Mouse (Mus musculus) naive thymus-derived CD4-positive, alpha-beta T cell, adult 5 months (primary cell): ENCODE results near the gene Zswim2. TPM values are rescaled to one million over a fixed set of nuclear protein-coding genes. Genes with fewer than 3 reads are reported as not detected.

Experiments used
- polyA plus RNA-seq: library from polyadenylated mRNA; unstranded; fragments of 100-300 nt; shearing (Covaris generic); gene quantifications from one replicate; pipeline ENCODE4 v1.2.1, GENCODE M21; 2017

Zswim2 gene
- polyA plus RNA-seq: not detected

GRCm38 (mm10) chr2:83940931-83941361 lies at the start of gene Zswim2:
TSS of gene Zswim2 (minus strand) at chr2:83941228.

GRCm38 (mm10) chr2:83990253-83990652 lies 49.2 kb upstream of the Zswim2 start, which contains the start of gene Gm13691:
TSS of gene Gm13691 (plus strand) at chr2:83990553.

GRCm38 (mm10) chr2:83984443-83984842 lies 43.4 kb upstream of the Zswim2 start, which contains the start of gene Gm13697:
TSS of gene Gm13697 (plus strand) at chr2:83984743.

GRCm38 (mm10) chr2:83978633-83979032 lies 37.6 kb upstream of the Zswim2 start, which contains the start of gene Gm13694:
TSS of gene Gm13694 (plus strand) at chr2:83978933.

GRCm38 (mm10) chr2:83972823-83973222 lies 31.8 kb upstream of the Zswim2 start, which contains the start of gene Gm13696:
TSS of gene Gm13696 (plus strand) at chr2:83973123.

GRCm38 (mm10) chr2:83967013-83967412 lies 26.0 kb upstream of the Zswim2 start, which contains the start of gene Gm13695:
TSS of gene Gm13695 (plus strand) at chr2:83967313.

GRCm38 (mm10) chr2:83961203-83961602 lies 20.2 kb upstream of the Zswim2 start, which contains the start of gene Gm13693:
TSS of gene Gm13693 (plus strand) at chr2:83961503.

GRCm38 (mm10) chr2:83955393-83955792 lies 14.4 kb upstream of the Zswim2 start, which contains the start of gene Gm13698:
TSS of gene Gm13698 (plus strand) at chr2:83955693.

Other genes starting within 250 kb of the Zswim2 start
- 25.3 TPM for gene Itgav, start 216.8 kb downstream of the Zswim2 start, polyA plus RNA-seq
- 0.12 TPM for gene Fam171b, start 128.6 kb downstream of the Zswim2 start, polyA plus RNA-seq
- gene Gm13698, start 14.5 kb upstream of the Zswim2 start, polyA plus RNA-seq: not detected
- not detected for gene Gm13693, start 20.3 kb upstream of the Zswim2 start, polyA plus RNA-seq
- gene Gm13695, start 26.1 kb upstream of the Zswim2 start, polyA plus RNA-seq: not detected
- not detected for gene Gm13696, start 31.9 kb upstream of the Zswim2 start, polyA plus RNA-seq
- not detected for gene Gm13694, start 37.7 kb upstream of the Zswim2 start, polyA plus RNA-seq
- gene Gm13697, start 43.5 kb upstream of the Zswim2 start, polyA plus RNA-seq: not detected
- not detected for gene Gm13691, start 49.3 kb upstream of the Zswim2 start, polyA plus RNA-seq